Mouse (Mus musculus): Measurements from ENCODE around the gene Scube1. TPM values are rescaled to one million over a fixed set of nuclear protein-coding genes. Genes with fewer than 3 reads are reported as not detected.

Scube1 gene
- polyA plus RNA-seq, 1 experiment, result not detected

DNA sequence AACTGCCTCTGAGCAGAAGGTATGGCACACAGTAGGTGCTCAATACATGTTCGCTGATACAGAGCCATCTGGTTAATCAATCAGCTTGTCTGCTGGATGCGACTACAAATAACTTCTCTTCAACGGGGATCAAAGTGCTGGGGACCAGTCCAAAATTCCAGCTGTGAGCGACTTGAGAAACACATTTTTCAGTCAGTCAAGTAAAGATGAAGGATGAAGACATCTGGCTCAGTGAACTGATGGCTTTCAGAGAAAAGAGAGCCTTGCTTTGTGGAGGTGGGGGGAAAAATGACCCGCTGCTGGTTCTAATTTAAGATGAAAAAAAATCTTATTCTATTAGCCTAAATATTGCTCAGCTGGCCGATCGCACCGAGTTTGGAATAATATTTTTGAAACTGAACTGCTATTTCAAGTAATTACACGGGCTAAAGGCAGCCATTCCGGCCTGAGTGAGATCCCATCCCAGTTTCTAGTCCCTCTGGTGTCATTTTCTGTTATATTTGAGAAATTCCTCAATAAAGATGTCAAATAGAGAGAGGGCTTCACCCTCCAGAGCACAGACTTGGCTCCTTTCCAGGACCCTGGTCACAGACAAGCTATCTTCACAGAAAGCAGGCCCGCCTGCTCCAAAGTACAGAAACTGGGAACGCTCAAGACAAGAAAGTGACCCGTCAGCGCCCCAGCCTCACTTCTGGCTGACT is 28.0 kb downstream of the Scube1 start:
- H3K27me3 ChIP-seq (ENCODE audit: control insufficient read depth, insufficient read depth, insufficient read length), result peaks cover 80% of the 10 kb centered on the region
- no peaks in the 10 kb centered on the region for H3K79me3 ChIP-seq (ENCODE audit: low read depth)
- no peak for TF ChIP-seq CTCF (IDR thresholded peaks at IDR 0.05; ENCODE audit: control insufficient read depth, insufficient read depth, insufficient read length)
- TF ChIP-seq USF1 (IDR thresholded peaks at IDR 0.05; ENCODE audit: low read depth), result no peak
- TF ChIP-seq MYOD1 (IDR thresholded peaks at IDR 0.05; ENCODE audit: control insufficient read depth, insufficient read length, low read depth), result no peak
- no peak for TF ChIP-seq MAX (IDR thresholded peaks at IDR 0.05)
- no peaks in the 10 kb centered on the region for H3K79me2 ChIP-seq (ENCODE audit: control insufficient read depth, insufficient read depth)
- H3ac ChIP-seq (ENCODE audit: control insufficient read depth, insufficient read length, low read depth), result no peak overlapping the region
- no peaks in the 10 kb centered on the region for H3K36me3 ChIP-seq (ENCODE audit: control insufficient read depth, insufficient read depth)
- H3K4me3 ChIP-seq (ENCODE audit: insufficient read depth, poor library complexity, severe bottlenecking), result no peak overlapping the region

DNA sequence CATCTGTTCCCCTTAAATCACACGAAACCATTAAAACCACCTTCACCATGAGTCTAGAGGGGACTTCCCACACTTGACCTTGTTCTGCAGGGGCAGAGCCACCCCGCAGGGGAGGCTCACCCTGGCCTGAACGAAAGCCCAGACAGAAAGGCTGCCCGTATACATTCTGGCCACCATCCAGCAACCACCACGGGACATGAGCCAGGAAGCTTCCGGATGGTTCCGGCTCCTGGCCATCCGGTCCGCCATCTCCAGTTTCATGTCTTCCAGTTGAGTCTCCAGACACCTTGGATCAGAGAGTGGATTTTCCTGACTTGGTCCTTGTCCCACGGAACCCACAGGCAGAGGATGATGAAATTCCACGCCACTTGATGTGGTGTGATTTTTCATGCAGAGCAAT is 29.7 kb downstream of the Scube1 start:
- H3K79me3 ChIP-seq (ENCODE audit: low read depth), result no peaks in the 10 kb centered on the region
- H3K27me3 ChIP-seq (ENCODE audit: control insufficient read depth, insufficient read depth, insufficient read length), result peaks cover 76% of the 10 kb centered on the region
- no peak overlapping the region for H3ac ChIP-seq (ENCODE audit: control insufficient read depth, insufficient read length, low read depth)
- no peak overlapping the region for H3K4me3 ChIP-seq (ENCODE audit: insufficient read depth, poor library complexity, severe bottlenecking)
- no peaks in the 10 kb centered on the region for H3K79me2 ChIP-seq (ENCODE audit: control insufficient read depth, insufficient read depth)
- H3K36me3 ChIP-seq (ENCODE audit: control insufficient read depth, insufficient read depth), result no peaks in the 10 kb centered on the region
- TF ChIP-seq MYOD1 (IDR thresholded peaks at IDR 0.05; ENCODE audit: control insufficient read depth, insufficient read length, low read depth) (peak; percentile 14), CTCF (IDR thresholded peaks at IDR 0.05; ENCODE audit: control insufficient read depth, insufficient read depth, insufficient read length) (no peak), MAX (IDR thresholded peaks at IDR 0.05) (no peak), USF1 (IDR thresholded peaks at IDR 0.05; ENCODE audit: low read depth) (no peak), CEBPB (IDR thresholded peaks at IDR 0.05; ENCODE audit: low read depth) (no peak), MYOG (IDR thresholded peaks at IDR 0.05; ENCODE audit: control insufficient read depth, extremely low read depth, insufficient read length) (no peak), FOSL1 (IDR thresholded peaks at IDR 0.05; ENCODE audit: insufficient read depth, low read length, poor library complexity, severe bottlenecking) (no peak)

GRCm38 (mm10) chr15:83691901-83692361 is 32.9 kb downstream of the Scube1 start:
- Histone ChIP-seq H3ac (ENCODE audit: control insufficient read depth, insufficient read length, low read depth) (no peak overlapping the region), H3K27me3 (ENCODE audit: control insufficient read depth, insufficient read depth, insufficient read length) (peaks cover 61% of the 10 kb centered on the region), H3K36me3 (ENCODE audit: control insufficient read depth, insufficient read depth) (no peaks in the 10 kb centered on the region), H3K4me3 (ENCODE audit: insufficient read depth, poor library complexity, severe bottlenecking) (no peak overlapping the region), H3K79me3 (ENCODE audit: low read depth) (no peaks in the 10 kb centered on the region), H3K79me2 (ENCODE audit: control insufficient read depth, insufficient read depth) (no peaks in the 10 kb centered on the region)
- TF ChIP-seq CEBPB (IDR thresholded peaks at IDR 0.05; ENCODE audit: low read depth) (no peak), USF1 (IDR thresholded peaks at IDR 0.05; ENCODE audit: low read depth) (no peak), CTCF (IDR thresholded peaks at IDR 0.05; ENCODE audit: control insufficient read depth, insufficient read depth, insufficient read length) (no peak), MYOG (IDR thresholded peaks at IDR 0.05; ENCODE audit: control insufficient read depth, extremely low read depth, insufficient read length) (no peak), FOSL1 (IDR thresholded peaks at IDR 0.05; ENCODE audit: insufficient read depth, low read length, poor library complexity, severe bottlenecking) (no peak), MAX (IDR thresholded peaks at IDR 0.05) (no peak), MYOD1 (IDR thresholded peaks at IDR 0.05; ENCODE audit: control insufficient read depth, insufficient read length, low read depth) (no peak)

DNA sequence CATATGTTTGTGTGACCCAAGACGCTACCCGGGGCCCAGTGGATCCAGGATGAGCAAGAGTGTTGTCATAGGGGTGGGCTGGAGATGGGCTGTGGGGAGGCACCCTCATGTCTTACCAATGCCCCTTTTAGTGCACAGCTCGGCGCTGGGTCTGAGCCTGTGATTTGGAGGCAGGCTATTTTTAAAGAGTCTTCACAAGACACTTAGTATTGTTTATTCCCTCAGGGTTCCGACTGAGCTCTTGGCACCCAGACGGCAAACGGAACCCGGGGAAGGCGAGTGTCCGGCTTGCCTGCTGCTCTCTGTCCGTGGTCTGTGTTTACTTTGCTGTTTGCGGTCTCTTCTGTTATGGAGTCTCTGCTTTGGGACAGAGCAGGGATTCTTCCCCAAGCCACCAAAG is 34.9 kb downstream of the Scube1 start:
- Histone ChIP-seq H3K27me3 (ENCODE audit: control insufficient read depth, insufficient read depth, insufficient read length) (peaks cover 57% of the 10 kb centered on the region), H3K79me2 (ENCODE audit: control insufficient read depth, insufficient read depth) (no peaks in the 10 kb centered on the region), H3K4me3 (ENCODE audit: insufficient read depth, poor library complexity, severe bottlenecking) (no peak overlapping the region), H3ac (ENCODE audit: control insufficient read depth, insufficient read length, low read depth) (no peak overlapping the region), H3K79me3 (ENCODE audit: low read depth) (no peaks in the 10 kb centered on the region), H3K36me3 (ENCODE audit: control insufficient read depth, insufficient read depth) (no peaks in the 10 kb centered on the region)
- TF ChIP-seq MAX (IDR thresholded peaks at IDR 0.05), result no peak
- TF ChIP-seq USF1 (IDR thresholded peaks at IDR 0.05; ENCODE audit: low read depth), result no peak
- no peak for TF ChIP-seq MYOD1 (IDR thresholded peaks at IDR 0.05; ENCODE audit: control insufficient read depth, insufficient read length, low read depth)
- no peak for TF ChIP-seq CTCF (IDR thresholded peaks at IDR 0.05; ENCODE audit: control insufficient read depth, insufficient read depth, insufficient read length)
- TF ChIP-seq CEBPB (IDR thresholded peaks at IDR 0.05; ENCODE audit: low read depth), result no peak
- TF ChIP-seq MYOG (IDR thresholded peaks at IDR 0.05; ENCODE audit: control insufficient read depth, extremely low read depth, insufficient read length), result no peak
- TF ChIP-seq FOSL1 (IDR thresholded peaks at IDR 0.05; ENCODE audit: insufficient read depth, low read length, poor library complexity, severe bottlenecking), result no peak

GRCm38 (mm10) chr15:83686601-83687000 is 38.2 kb downstream of the Scube1 start:
- H3ac ChIP-seq (ENCODE audit: control insufficient read depth, insufficient read length, low read depth), result no peak overlapping the region
- TF ChIP-seq MAX (IDR thresholded peaks at IDR 0.05), result no peak
- no peak for TF ChIP-seq MYOG (IDR thresholded peaks at IDR 0.05; ENCODE audit: control insufficient read depth, extremely low read depth, insufficient read length)
- TF ChIP-seq MYOD1 (IDR thresholded peaks at IDR 0.05; ENCODE audit: control insufficient read depth, insufficient read length, low read depth), result no peak
- TF ChIP-seq USF1 (IDR thresholded peaks at IDR 0.05; ENCODE audit: low read depth), result no peak
- no peak for TF ChIP-seq FOSL1 (IDR thresholded peaks at IDR 0.05; ENCODE audit: insufficient read depth, low read length, poor library complexity, severe bottlenecking)
- TF ChIP-seq CTCF (IDR thresholded peaks at IDR 0.05; ENCODE audit: control insufficient read depth, insufficient read depth, insufficient read length), result no peak
- no peak for TF ChIP-seq CEBPB (IDR thresholded peaks at IDR 0.05; ENCODE audit: low read depth)
- no peaks in the 10 kb centered on the region for H3K36me3 ChIP-seq (ENCODE audit: control insufficient read depth, insufficient read depth)
- no peaks in the 10 kb centered on the region for H3K79me3 ChIP-seq (ENCODE audit: low read depth)
- H3K79me2 ChIP-seq (ENCODE audit: control insufficient read depth, insufficient read depth), result no peaks in the 10 kb centered on the region
- peaks cover 66% of the 10 kb centered on the region for H3K27me3 ChIP-seq (ENCODE audit: control insufficient read depth, insufficient read depth, insufficient read length)
- H3K4me3 ChIP-seq (ENCODE audit: insufficient read depth, poor library complexity, severe bottlenecking), result no peak overlapping the region
